ENCODE assay signal across 8 mouse cellular contexts in genomic region chr2:174344003-174344655, GRCm38 (mm10). TPM values are rescaled to one million over a fixed set of nuclear protein-coding genes. Genes with fewer than 3 reads are reported as not detected.
DNase-seq lines count a peak whose midpoint lies in the region; ATAC-seq and TF ChIP-seq lines count a peak whose summit lies in the region.

No protein-coding gene starts in this region.

- POLR2A ChIA-PET in Patski (lab: Charles Lee) = no interaction called here

- CTCF ChIA-PET in Patski (lab: Charles Lee) = interaction anchor here (0.9 to 2.6 kb wide), 3 partner anchors 10 to 13 kb away, joined by 3 to 7 read pairs (median 5); no protein-coding TSS in a partner anchor

- in situ Hi-C loops in Patski (cut with MboI; ENCODE audit: low pct_unique_long_range_greater_than_20kb) = loop anchor here (5.0 kb wide), 1 partner anchor 128 kb away; the partner anchor contains the start of gene Prelid3b

- peak overlapping the region; percentile 23; the same call in 1 of the 2 replicates for H3K27ac ChIP-seq in cerebellum, adult 2 months (ENCODE audit: insufficient read depth, low read length)
- no peak overlapping the region for H3K27ac ChIP-seq in hindbrain, embryonic 10.5 days
- peak overlapping the region; percentile 83 for H3K27ac ChIP-seq in lung, embryonic 14.5 days (ENCODE audit: low read depth)
- H3K27ac ChIP-seq in olfactory bulb, adult 2 months (ENCODE audit: insufficient read depth, low read depth, low read length) = peak overlapping the region; percentile 20; the same call in 1 of the 2 replicates

- peak; percentile 93 for ATAC-seq in Patski
- peak; percentile 80 for ATAC-seq in lung, embryonic 14.5 days (ENCODE audit: insufficient read depth)

- WGBS in cerebellum, adult 2 months = 2% methylated on average over 3 of the region's 3 CpGs
- WGBS in hindbrain, embryonic 10.5 days = 65% methylated on average over 3 of the region's 3 CpGs
- WGBS in lung, embryonic 14.5 days = 5% methylated on average over 3 of the region's 3 CpGs
- 2% methylated on average over 3 of the region's 3 CpGs for WGBS in olfactory bulb, adult 2 months

- H3K4me2 ChIP-seq in lung, embryonic 14.5 days = peak overlapping the region; percentile 29

- H3K36me3 ChIP-seq in hindbrain, embryonic 10.5 days = peaks cover 80% of the 10 kb centered on the region
- peaks cover 62% of the 10 kb centered on the region for H3K36me3 ChIP-seq in lung, embryonic 14.5 days (ENCODE audit: insufficient read depth)

- H3K4me1 ChIP-seq in cerebellum, adult 2 months (ENCODE audit: control insufficient read depth, insufficient read depth, low read length) = peaks cover 23% of the 10 kb centered on the region
- H3K4me1 ChIP-seq in hindbrain, embryonic 10.5 days (replicated peaks) = peaks cover 42% of the 10 kb centered on the region
- peaks cover 30% of the 10 kb centered on the region for H3K4me1 ChIP-seq in lung, embryonic 14.5 days (ENCODE audit: insufficient read depth)
- H3K4me1 ChIP-seq in olfactory bulb, adult 2 months (ENCODE audit: control insufficient read depth, insufficient read depth, low read length) = peaks cover 19% of the 10 kb centered on the region

- DNase-seq in Patski (ENCODE audit: low read depth, low spot score) = peak; percentile 97
- peak; percentile 61 to 83 for DNase-seq in cerebellum, adult 2 months
- DNase-seq in frontal cortex, postnatal 10 days (ENCODE audit: low spot score in 2 of 2) = peak; percentile 76 to 83
- DNase-seq in hindbrain, embryonic 10.5 days (ENCODE audit: low spot score) = peak; percentile 28
- peak; percentile 84 for DNase-seq in layer of hippocampus, adult 9-10 months (ENCODE audit: low spot score)
- peak; percentile 96 for DNase-seq in lung, embryonic 14.5 days
- DNase-seq in thymus, postnatal 36 days = peak; percentile 16 to 31

- TF ChIP-seq POLR2A in cerebellum, adult 2 months (IDR thresholded peaks at IDR 0.05; ENCODE audit: borderline replicate concordance, insufficient read depth, low read length) = no peak
- no peak for TF ChIP-seq POLR2A in olfactory bulb, adult 2 months (IDR thresholded peaks at IDR 0.05; ENCODE audit: insufficient read depth, low read depth, low read length)

- no peaks in the 10 kb centered on the region for H3K27me3 ChIP-seq in Patski
- H3K27me3 ChIP-seq in cerebellum, adult 2 months (ENCODE audit: control insufficient read depth, insufficient read depth, low read length) = no peaks in the 10 kb centered on the region
- no peaks in the 10 kb centered on the region for H3K27me3 ChIP-seq in hindbrain, embryonic 10.5 days (ENCODE audit: insufficient read depth, poor library complexity, severe bottlenecking)
- H3K27me3 ChIP-seq in lung, embryonic 14.5 days (ENCODE audit: insufficient read depth, low read length) = no peaks in the 10 kb centered on the region

- 0 out of 2 replicates have a peak, but pooled peaks cover 4% of the 10 kb centered on the region for H3K9me3 ChIP-seq in hindbrain, embryonic 10.5 days
- H3K9me3 ChIP-seq in lung, embryonic 14.5 days (ENCODE audit: low read depth, low read length) = no peaks in the 10 kb centered on the region

- no peak for TF ChIP-seq CTCF in Patski (IDR thresholded peaks at IDR 0.05)
- TF ChIP-seq CTCF in cerebellum, adult 2 months (IDR thresholded peaks at IDR 0.05; ENCODE audit: borderline replicate concordance, insufficient read depth, low read depth, low read length) = no peak
- no peak for TF ChIP-seq CTCF in lung, embryonic 14.5 days (IDR thresholded peaks at IDR 0.05; ENCODE audit: low read depth)
- TF ChIP-seq CTCF in olfactory bulb, adult 2 months (IDR thresholded peaks at IDR 0.05; ENCODE audit: insufficient read depth, low read depth, low read length) = no peak

- H3K9ac ChIP-seq in lung, embryonic 14.5 days = no peak overlapping the region

- no peak overlapping the region for H3K4me3 ChIP-seq in cerebellum, adult 2 months (replicated peaks; ENCODE audit: insufficient read depth, low read depth, low read length)
- no peak overlapping the region for H3K4me3 ChIP-seq in hindbrain, embryonic 10.5 days
- no peak overlapping the region for H3K4me3 ChIP-seq in lung, embryonic 14.5 days (ENCODE audit: low read depth, low read length)
- no peak overlapping the region for H3K4me3 ChIP-seq in olfactory bulb, adult 2 months (ENCODE audit: insufficient read depth, low read depth, low read length)

RNA-seq across cellular contexts. Expression of gene Gm20721, which starts 2.4 kb away (rescaled TPM):
- 152 TPM for polyA plus RNA-seq in Patski (2021)
- 0.06 and 0.07 TPM in 2 replicates for polyA plus RNA-seq in cerebellum, adult 2 months (2012; rRNA removed)
- 10.5 and 13.1 TPM in 2 replicates for polyA plus RNA-seq in hindbrain, embryonic 10.5 days (2016; fragmentation: Nextera tagmentation; extraction: Ambion mirVana)
- polyA plus RNA-seq in lung, embryonic 14.5 days (2014; fragmentation: Nextera tagmentation; extraction: Ambion mirVana) = 11.3 and 14.7 TPM in 2 replicates
- not detected in 2 replicates for polyA plus RNA-seq in olfactory bulb, adult 2 months (2012; ENCODE audit: insufficient read depth, insufficient read length, low replicate concordance, missing spikeins)

Comparison
In these comparisons a context has a peak if more than half of its experiments do, and no peak if none do; other contexts are left out.
1. DNase-seq: peak in every context shown above with its lines; median percentile 97 in Patski; 96 in lung, embryonic 14.5 days; 84 in layer of hippocampus, adult 9-10 months; 80 in frontal cortex, postnatal 10 days; 72 in cerebellum, adult 2 months; 28 in hindbrain, embryonic 10.5 days; 24 in thymus, postnatal 36 days.